21 mouse cellular contexts compared by ENCODE assay signal in the genomic region with DNA sequence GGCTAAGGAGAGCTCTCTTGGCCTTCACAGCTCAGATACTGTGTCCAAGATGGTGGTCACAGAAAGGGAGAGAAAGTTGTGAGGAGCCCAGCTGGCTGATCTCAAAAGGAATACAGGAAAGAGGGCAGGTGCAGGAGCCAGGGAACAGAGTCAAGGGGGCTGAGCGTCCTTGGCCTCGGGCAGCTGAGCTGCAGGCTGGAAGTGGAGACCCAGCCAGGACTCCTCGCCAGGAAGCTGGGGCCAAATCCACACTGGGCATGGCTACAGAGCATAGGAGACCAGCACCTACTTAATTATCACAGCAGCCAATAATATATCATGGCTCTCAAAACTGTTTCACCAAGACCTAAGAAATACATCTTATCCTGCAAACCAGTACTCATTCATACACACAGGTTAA. TPM values are rescaled to one million over a fixed set of nuclear protein-coding genes. Genes with fewer than 3 reads are reported as not detected.
A peak's percentile ranks its signal among the peaks of the same experiment; 100 is the strongest.
DNase-seq lines count a peak whose midpoint lies in the region; ATAC-seq lines count a peak whose summit lies in the region.
"Had no signal": no experiment of that assay in that cellular context is flagged by ENCODE, and none has a peak within 500 bp of the region (broad histone marks: within the 10 kb centered on the region; RNA-seq: fewer than 3 reads in every experiment).

No protein-coding gene starts in this region.

- DNase-seq in adrenal gland, postnatal 10 days = peak; percentile 36
- DNase-seq in adrenal gland, adult 8-10 months = no peak
- peak; percentile 14 to 18 for DNase-seq in heart, postnatal 14 days
- no peak for DNase-seq in heart, adult 11 months
- DNase-seq in right cerebral cortex, postnatal 14 days = peak; percentile 5
- no peak for DNase-seq in right cerebral cortex, postnatal 25 days
- no peak for DNase-seq in spleen, adult 12 weeks (ENCODE audit: low spot score)
- DNase-seq: adrenal gland, postnatal 25 days; B cell, adult 2 months; cerebellum, adult 11 months; cerebellum, adult 8-10 months; forebrain, postnatal 0 days had no signal

- 86% methylated on average over 3 of the region's 3 CpGs for WGBS in intestine, embryonic 16.5 days

- intact Hi-C loops in heart, postnatal 14 days (cut with DNase I) = no loop called here

- H3K4me3 ChIP-seq in intestine, embryonic 16.5 days (ENCODE audit: low read length) = no peak overlapping the region
- H3K4me3 ChIP-seq: embryonic facial prominence, embryonic 10.5 days; forebrain, embryonic 13.5 days; heart, embryonic 10.5 days; hindbrain, embryonic 13.5 days had no signal

- H3K4me1 ChIP-seq in intestine, embryonic 16.5 days (ENCODE audit: control insufficient read depth, insufficient read depth, low read length) = peaks cover 4% of the 10 kb centered on the region; the same call in 1 of the 2 replicates
- H3K4me1 ChIP-seq: forebrain, embryonic 13.5 days had no signal

- no peaks in the 10 kb centered on the region for H3K36me3 ChIP-seq in intestine, embryonic 16.5 days (ENCODE audit: control insufficient read depth, insufficient read depth, low read length)
- H3K36me3 ChIP-seq: embryonic facial prominence, embryonic 10.5 days; G1E; heart, embryonic 10.5 days had no signal

- no peak for ATAC-seq in intestine, embryonic 16.5 days
- ATAC-seq: CD4-positive, CD25-positive, alpha-beta regulatory T cell, adult 4 months; forebrain, embryonic 13.5 days; forebrain, postnatal 0 days; hindbrain, postnatal 0 days had no signal

- H3K9ac ChIP-seq in intestine, embryonic 16.5 days (ENCODE audit: low read depth, low read length) = no peak overlapping the region
- H3K9ac ChIP-seq: forebrain, embryonic 13.5 days; forebrain, postnatal 0 days; hindbrain, embryonic 13.5 days had no signal

- H3K27ac ChIP-seq in intestine, embryonic 16.5 days (ENCODE audit: low read length) = no peak overlapping the region
- H3K27ac ChIP-seq: embryonic facial prominence, embryonic 10.5 days; forebrain, embryonic 13.5 days; heart, embryonic 10.5 days; hindbrain, embryonic 13.5 days; hindbrain, postnatal 0 days had no signal

- H3K9me3 ChIP-seq in intestine, embryonic 16.5 days (ENCODE audit: control insufficient read depth, low read length) = no peaks in the 10 kb centered on the region
- H3K9me3 ChIP-seq: embryonic facial prominence, embryonic 10.5 days; forebrain, embryonic 13.5 days; G1E; heart, embryonic 10.5 days; hindbrain, embryonic 13.5 days had no signal

- peaks cover 9% of the 10 kb centered on the region; the same call in 1 of the 2 replicates for H3K27me3 ChIP-seq in intestine, embryonic 16.5 days (replicated peaks; ENCODE audit: control insufficient read depth, insufficient read depth, low read length)

- H3K4me2 ChIP-seq in intestine, embryonic 16.5 days (ENCODE audit: low read depth, low read length) = no peak overlapping the region
- H3K4me2 ChIP-seq: forebrain, embryonic 13.5 days; hindbrain, embryonic 13.5 days had no signal

RNA-seq across cellular contexts. Expression of a gene that starts 34.8 kb away (rescaled TPM):
- 1 to 10 TPM; 3.2 to 7.4 TPM for total RNA-seq in adrenal gland, postnatal 10 days (2021)
- total RNA-seq in adrenal gland, adult 8-10 months (2022) = 10 to 100 TPM in 2 of 4 experiments, 1 to 10 TPM in 2; 9.6 to 19.4 (median 12.6) TPM
- 10 to 100 TPM; 57.5 to 61.8 TPM for total RNA-seq in heart, postnatal 14 days (2021)
- 1.5 and 2.4 TPM in 2 replicates for polyA plus RNA-seq in intestine, embryonic 16.5 days (2015; fragmentation: Nextera tagmentation; extraction: Ambion mirVana)
- polyA plus RNA-seq: CD4-positive, CD25-positive, alpha-beta regulatory T cell, adult 4 months had no signal

RNA-seq across cellular contexts. Expression of a gene that starts 47.2 kb away (rescaled TPM):
- 1 to 10 TPM; 4.1 to 7.7 TPM for total RNA-seq in adrenal gland, postnatal 10 days (2021)
- 1 to 10 TPM; 1.8 to 3.5 (median 2.9) TPM for total RNA-seq in adrenal gland, adult 8-10 months (2022)
- 1 to 10 TPM; 2.8 to 4.0 TPM for total RNA-seq in heart, postnatal 14 days (2021)
- 2.0 and 2.3 TPM in 2 replicates for polyA plus RNA-seq in intestine, embryonic 16.5 days (2015; fragmentation: Nextera tagmentation; extraction: Ambion mirVana)
- total RNA-seq: hematopoietic stem cell, adult 5-6 weeks had no signal
- polyA plus RNA-seq: CD4-positive, CD25-positive, alpha-beta regulatory T cell, adult 4 months; G1E had no signal

Comparison
In these comparisons a context has a peak if more than half of its experiments do, and no peak if none do; other contexts are left out.
1. DNase-seq: peak in adrenal gland, postnatal 10 days (single experiment), heart, postnatal 14 days (2 of 2) and right cerebral cortex, postnatal 14 days (single experiment); none in adrenal gland, adult 8-10 months (single experiment), heart, adult 11 months (single experiment), right cerebral cortex, postnatal 25 days (single experiment) and spleen, adult 12 weeks (single experiment).